ENCODE assay signal across 9 mouse cellular contexts in genomic region chr2:180925176-180925575, GRCm38 (mm10). TPM values are rescaled to one million over a fixed set of nuclear protein-coding genes. Genes with fewer than 3 reads are reported as not detected.
A peak's percentile ranks its signal among the peaks of the same experiment; 100 is the strongest.
DNase-seq lines count a peak whose midpoint lies in the region; ATAC-seq and TF ChIP-seq lines count a peak whose summit lies in the region.
"Had no signal": no experiment of that assay in that cellular context is flagged by ENCODE, and none has a peak within 500 bp of the region (broad histone marks: within the 10 kb centered on the region; RNA-seq: fewer than 3 reads in every experiment).

No protein-coding gene starts in this region.

- no peaks in the 10 kb centered on the region for H3K9me3 ChIP-seq in intestine, postnatal 0 days (ENCODE audit: control insufficient read depth)
- H3K9me3 ChIP-seq in intestine, embryonic 16.5 days (ENCODE audit: control insufficient read depth, low read length) = no peaks in the 10 kb centered on the region
- no peaks in the 10 kb centered on the region for H3K9me3 ChIP-seq in embryonic facial prominence, embryonic 11.5 days (replicated peaks; ENCODE audit: control insufficient read depth, low read length)

- peak; percentile 70 for DNase-seq in adrenal gland, postnatal 25 days
- DNase-seq in embryonic facial prominence, embryonic 11.5 days (ENCODE audit: low spot score) = peak; percentile 70
- peak; percentile 75 for DNase-seq in left cerebral cortex, postnatal 4 days
- peak; percentile 38 for DNase-seq in ovary, postnatal 10 days (ENCODE audit: low spot score)
- DNase-seq in thymus, adult 2 months = peak; percentile 63

- WGBS in intestine, postnatal 0 days = 1% methylated on average over 4 of the region's 4 CpGs
- WGBS in intestine, embryonic 16.5 days = 7% methylated on average over 4 of the region's 4 CpGs
- WGBS in embryonic facial prominence, embryonic 11.5 days = 5% methylated on average over 4 of the region's 4 CpGs
- 12% methylated on average over 4 of the region's 4 CpGs for WGBS in thymus, adult 2 months

- TF ChIP-seq POLR2A in thymus, adult 2 months (IDR thresholded peaks at IDR 0.05; ENCODE audit: control insufficient read depth, extremely low read depth, insufficient read depth, low read length, poor library complexity) = no peak

- 0 out of 2 replicates have a peak, but pooled peaks cover 3% of the 10 kb centered on the region for H3K4me1 ChIP-seq in intestine, postnatal 0 days (replicated peaks; ENCODE audit: control insufficient read depth, insufficient read depth, low read length)
- H3K4me1 ChIP-seq in intestine, embryonic 16.5 days (ENCODE audit: control insufficient read depth, insufficient read depth, low read length) = no peaks in the 10 kb centered on the region
- no peaks in the 10 kb centered on the region for H3K4me1 ChIP-seq in embryonic facial prominence, embryonic 11.5 days (ENCODE audit: control insufficient read depth, insufficient read depth, low read length)
- no peaks in the 10 kb centered on the region; the same call in 1 of the 2 replicates for H3K4me1 ChIP-seq in thymus, adult 2 months (replicated peaks; ENCODE audit: control insufficient read depth, insufficient read depth, low read length)

- TF ChIP-seq CTCF in intestine, postnatal 0 days (IDR thresholded peaks at IDR 0.05; ENCODE audit: low read depth) = peak; percentile 95
- TF ChIP-seq CTCF in thymus, adult 2 months (IDR thresholded peaks at IDR 0.05; ENCODE audit: borderline replicate concordance, control insufficient read depth, extremely low read depth, insufficient read depth, low read length, poor library complexity) = peak; percentile 60; the same call in 1 of the 2 replicates

- no peak for ATAC-seq in intestine, postnatal 0 days
- no peak for ATAC-seq in intestine, embryonic 16.5 days
- ATAC-seq in embryonic facial prominence, embryonic 11.5 days (replicated peaks; ENCODE audit: insufficient number of reproducible peaks, low FRiP score, low TSS enrichment, low read depth) = no peak
- peak; percentile 58 to 61 for ATAC-seq in hematopoietic stem cell, adult 5-6 weeks (replicated peaks in 1 of 2; ENCODE audit: insufficient read depth in 1 of 2, low FRiP score in 2 of 2, low TSS enrichment in 1 of 2, low read depth in 1 of 2, poor library complexity in 2 of 2, severe bottlenecking in 2 of 2)

- no peak overlapping the region for H3K9ac ChIP-seq in intestine, postnatal 0 days (ENCODE audit: low read depth, low read length)
- no peak overlapping the region for H3K9ac ChIP-seq in intestine, embryonic 16.5 days (ENCODE audit: low read depth, low read length)
- no peak overlapping the region for H3K9ac ChIP-seq in embryonic facial prominence, embryonic 11.5 days (replicated peaks; ENCODE audit: low read length)

- no peak overlapping the region for H3K27ac ChIP-seq in intestine, postnatal 0 days (ENCODE audit: low read depth, low read length)
- H3K27ac ChIP-seq in intestine, embryonic 16.5 days (ENCODE audit: low read length) = no peak overlapping the region
- no peak overlapping the region for H3K27ac ChIP-seq in embryonic facial prominence, embryonic 11.5 days (replicated peaks; ENCODE audit: low read depth, low read length)
- H3K27ac ChIP-seq in thymus, adult 2 months (ENCODE audit: control insufficient read depth, insufficient read depth, low read length) = no peak overlapping the region

- H3K4me2 ChIP-seq in intestine, postnatal 0 days (replicated peaks; ENCODE audit: low read depth) = no peak overlapping the region
- H3K4me2 ChIP-seq in intestine, embryonic 16.5 days (ENCODE audit: low read depth, low read length) = no peak overlapping the region
- H3K4me2 ChIP-seq in embryonic facial prominence, embryonic 11.5 days (ENCODE audit: low read depth, low read length) = no peak overlapping the region

- intact Hi-C loops in left cerebral cortex, postnatal 4 days (cut with DNase I) = loop anchor here (5.0 to 10.0 kb wide), 2 partner anchors 37 to 140 kb away; no protein-coding TSS in a partner anchor

- H3K36me3 ChIP-seq in intestine, postnatal 0 days (ENCODE audit: control insufficient read depth, insufficient read depth) = no peaks in the 10 kb centered on the region
- no peaks in the 10 kb centered on the region for H3K36me3 ChIP-seq in intestine, embryonic 16.5 days (ENCODE audit: control insufficient read depth, insufficient read depth, low read length)
- H3K36me3 ChIP-seq in embryonic facial prominence, embryonic 11.5 days (replicated peaks; ENCODE audit: control insufficient read depth, insufficient read depth, low read depth, low read length) = no peaks in the 10 kb centered on the region
- H3K36me3 ChIP-seq in thymus, adult 2 months (ENCODE audit: control insufficient read depth, insufficient read depth, low read length) = no peaks in the 10 kb centered on the region

- H3K27me3 ChIP-seq in intestine, postnatal 0 days (replicated peaks; ENCODE audit: control insufficient read depth, insufficient read depth, low read length) = no peaks in the 10 kb centered on the region
- no peaks in the 10 kb centered on the region for H3K27me3 ChIP-seq in intestine, embryonic 16.5 days (replicated peaks; ENCODE audit: control insufficient read depth, insufficient read depth, low read length)
- H3K27me3 ChIP-seq in embryonic facial prominence, embryonic 11.5 days (ENCODE audit: control insufficient read depth, insufficient read depth, low read length) = no peaks in the 10 kb centered on the region
- H3K27me3 ChIP-seq in thymus, adult 2 months (ENCODE audit: control insufficient read depth, insufficient read depth, low read length) = no peaks in the 10 kb centered on the region

- no peak overlapping the region for H3K4me3 ChIP-seq in intestine, postnatal 0 days (ENCODE audit: low read depth, low read length)
- no peak overlapping the region for H3K4me3 ChIP-seq in intestine, embryonic 16.5 days (ENCODE audit: low read length)
- H3K4me3 ChIP-seq in embryonic facial prominence, embryonic 11.5 days (ENCODE audit: low read depth, low read length) = no peak overlapping the region
- H3K4me3 ChIP-seq in thymus, adult 2 months (ENCODE audit: control insufficient read depth, insufficient read depth, low read length) = no peak overlapping the region
- H3K4me3 ChIP-seq: erythroblast, embryonic 14.5 days had no signal

RNA-seq across cellular contexts. Expression of gene Birc7, which starts 3.6 kb away (rescaled TPM):
- not detected in 2 replicates for polyA plus RNA-seq in intestine, postnatal 0 days (2015; fragmentation: Nextera tagmentation; extraction: Ambion mirVana)
- polyA plus RNA-seq in intestine, embryonic 16.5 days (2015; fragmentation: Nextera tagmentation; extraction: Ambion mirVana) = 0.09 TPM in 1 of 2 replicates, not detected in the other
- not detected in 2 replicates for total RNA-seq in adrenal gland, postnatal 25 days (2021)
- polyA plus RNA-seq in embryonic facial prominence, embryonic 11.5 days (2014; fragmentation: Nextera tagmentation; extraction: Ambion mirVana) = 0.18 TPM in 2 replicates
- not detected in 2 replicates for total RNA-seq in hematopoietic stem cell, adult 5-6 weeks (2017)
- not detected for total RNA-seq in left cerebral cortex, postnatal 4 days (2021)
- 0.08 and 0.19 TPM in 2 replicates for polyA plus RNA-seq in thymus, adult 2 months (2012; rRNA removed)
- polyA plus RNA-seq: erythroblast, embryonic 14.5 days had no signal

RNA-seq across cellular contexts. Expression of gene Ythdf1, which starts 4.4 kb away (rescaled TPM):
- 24.2 and 26.8 TPM in 2 replicates for polyA plus RNA-seq in intestine, postnatal 0 days (2015; fragmentation: Nextera tagmentation; extraction: Ambion mirVana)
- 9.2 and 9.8 TPM in 2 replicates for polyA plus RNA-seq in intestine, embryonic 16.5 days (2015; fragmentation: Nextera tagmentation; extraction: Ambion mirVana)
- total RNA-seq in adrenal gland, postnatal 25 days (2021) = 43.5 and 54.0 TPM in 2 replicates
- 70.4 and 84.6 TPM in 2 replicates for polyA plus RNA-seq in embryonic facial prominence, embryonic 11.5 days (2014; fragmentation: Nextera tagmentation; extraction: Ambion mirVana)
- 32.6 and 33.7 TPM in 2 replicates for total RNA-seq in hematopoietic stem cell, adult 5-6 weeks (2017)
- total RNA-seq in left cerebral cortex, postnatal 4 days (2021) = 10 to 100 TPM; 54.8 to 66.4 TPM
- polyA plus RNA-seq in thymus, adult 2 months (2012; rRNA removed) = 76.7 and 78.3 TPM in 2 replicates

RNA-seq across cellular contexts. Expression of gene Nkain4, which starts 29.3 kb away (rescaled TPM):
- 22.9 and 25.9 TPM in 2 replicates for polyA plus RNA-seq in intestine, postnatal 0 days (2015; fragmentation: Nextera tagmentation; extraction: Ambion mirVana)
- 29.9 and 32.5 TPM in 2 replicates for polyA plus RNA-seq in intestine, embryonic 16.5 days (2015; fragmentation: Nextera tagmentation; extraction: Ambion mirVana)
- 2.2 and 2.7 TPM in 2 replicates for total RNA-seq in adrenal gland, postnatal 25 days (2021)
- polyA plus RNA-seq in embryonic facial prominence, embryonic 11.5 days (2014; fragmentation: Nextera tagmentation; extraction: Ambion mirVana) = 20.9 and 27.0 TPM in 2 replicates
- not detected in 2 replicates for total RNA-seq in hematopoietic stem cell, adult 5-6 weeks (2017)
- 10 to 100 TPM; 31.0 to 33.5 TPM for total RNA-seq in left cerebral cortex, postnatal 4 days (2021)
- 12.5 and 24.6 TPM in 2 replicates for polyA plus RNA-seq in thymus, adult 2 months (2012; rRNA removed)
- polyA plus RNA-seq: erythroblast, embryonic 14.5 days had no signal

RNA-seq across cellular contexts. Expression of gene Arfgap1, which starts 41.8 kb away (rescaled TPM):
- 44.0 and 51.9 TPM in 2 replicates for polyA plus RNA-seq in intestine, postnatal 0 days (2015; fragmentation: Nextera tagmentation; extraction: Ambion mirVana)
- polyA plus RNA-seq in intestine, embryonic 16.5 days (2015; fragmentation: Nextera tagmentation; extraction: Ambion mirVana) = 74.2 and 82.4 TPM in 2 replicates
- total RNA-seq in adrenal gland, postnatal 25 days (2021) = 48.6 and 65.6 TPM in 2 replicates
- polyA plus RNA-seq in embryonic facial prominence, embryonic 11.5 days (2014; fragmentation: Nextera tagmentation; extraction: Ambion mirVana) = 43.2 and 54.4 TPM in 2 replicates
- 27.6 and 44.8 TPM in 2 replicates for total RNA-seq in hematopoietic stem cell, adult 5-6 weeks (2017)
- 100 to 1,000 TPM; 103 to 119 TPM for total RNA-seq in left cerebral cortex, postnatal 4 days (2021)
- 65.5 and 68.4 TPM in 2 replicates for polyA plus RNA-seq in thymus, adult 2 months (2012; rRNA removed)

Comparison
In these comparisons a context has a peak if more than half of its experiments do, and no peak if none do; other contexts are left out.
1. ATAC-seq: peak in hematopoietic stem cell, adult 5-6 weeks (2 of 2); none in intestine, postnatal 0 days (single experiment), intestine, embryonic 16.5 days (single experiment) and embryonic facial prominence, embryonic 11.5 days (single experiment).
2. Peak in every context shown above with its lines, with median percentiles within 50 percentile points of each other: DNase-seq.